ENCODE assay signal across 8 mouse cellular contexts in genomic region chr6:91683121-91683520, GRCm38 (mm10). TPM values are rescaled to one million over a fixed set of nuclear protein-coding genes. Genes with fewer than 3 reads are reported as not detected.
DNase-seq lines count a peak whose midpoint lies in the region; ATAC-seq and TF ChIP-seq lines count a peak whose summit lies in the region.

No protein-coding gene starts in this region.

- H3K79me2 ChIP-seq in macrophage (ENCODE audit: inconsistent target), result peaks cover 40% of the 10 kb centered on the region

- no peak overlapping the region; the same call in 1 of the 2 replicates for H3K4me3 ChIP-seq in forebrain, postnatal 0 days (ENCODE audit: low read depth, low read length)
- no peak overlapping the region for H3K4me3 ChIP-seq in intestine, postnatal 0 days (ENCODE audit: low read depth, low read length)
- no peak overlapping the region for H3K4me3 ChIP-seq in macrophage (ENCODE audit: inconsistent target)

- H3K4me2 ChIP-seq in forebrain, postnatal 0 days (ENCODE audit: low read depth), result peak overlapping the region; percentile 54
- peak overlapping the region; percentile 92 for H3K4me2 ChIP-seq in intestine, postnatal 0 days (replicated peaks; ENCODE audit: low read depth)

- H3K9me3 ChIP-seq in forebrain, postnatal 0 days (ENCODE audit: low read length), result no peaks in the 10 kb centered on the region
- no peaks in the 10 kb centered on the region for H3K9me3 ChIP-seq in intestine, postnatal 0 days (ENCODE audit: control insufficient read depth)

- TF ChIP-seq CTCF in forebrain, postnatal 0 days (IDR thresholded peaks at IDR 0.05; ENCODE audit: low read depth), result peak; percentile 29; the same call in 1 of the 2 replicates
- peak; percentile 56 for TF ChIP-seq CTCF in intestine, postnatal 0 days (IDR thresholded peaks at IDR 0.05; ENCODE audit: low read depth)

- no peak for ATAC-seq in forebrain, postnatal 0 days
- no peak for ATAC-seq in intestine, postnatal 0 days

- peak; percentile 16 to 47 for DNase-seq in CD8-positive naive resting alpha-beta T cell, adult 2 months (ENCODE audit: low read depth in 2 of 2, low spot score in 2 of 2)
- peak; percentile 59 for DNase-seq in T-cell, adult 2 months (ENCODE audit: low spot score)
- no peak for DNase-seq in forebrain, postnatal 0 days
- DNase-seq in spleen, postnatal 36 days (ENCODE audit: low spot score in 2 of 2), result peak; percentile 82 to 86
- DNase-seq in frontal cortex, postnatal 36 days (ENCODE audit: low spot score in 2 of 2), result no peak
- no peak for DNase-seq in left cerebral cortex, adult 8-10 months (ENCODE audit: low spot score in 2 of 2)

- H3K36me3 ChIP-seq in forebrain, postnatal 0 days (ENCODE audit: insufficient read depth), result no peaks in the 10 kb centered on the region
- no peaks in the 10 kb centered on the region for H3K36me3 ChIP-seq in intestine, postnatal 0 days (ENCODE audit: control insufficient read depth, insufficient read depth)
- 0 out of 2 replicates have a peak, but pooled peaks cover 5% of the 10 kb centered on the region for H3K36me3 ChIP-seq in macrophage (ENCODE audit: inconsistent target)

- H3K27me3 ChIP-seq in forebrain, postnatal 0 days (ENCODE audit: insufficient read depth, low read length), result no peaks in the 10 kb centered on the region
- no peaks in the 10 kb centered on the region for H3K27me3 ChIP-seq in intestine, postnatal 0 days (replicated peaks; ENCODE audit: control insufficient read depth, insufficient read depth, low read length)

- 48% methylated on average over 3 of the region's 3 CpGs for WGBS in forebrain, postnatal 0 days
- WGBS in intestine, postnatal 0 days, result 40% methylated on average over 3 of the region's 3 CpGs
- WGBS in macrophage (ENCODE audit: missing documents), result 4% methylated on average over 3 of the region's 3 CpGs

- H3K9ac ChIP-seq in forebrain, postnatal 0 days, result peak overlapping the region; percentile 97
- H3K9ac ChIP-seq in intestine, postnatal 0 days (ENCODE audit: low read depth, low read length), result no peak overlapping the region

- H3K4me1 ChIP-seq in forebrain, postnatal 0 days (ENCODE audit: insufficient read depth), result peaks cover 27% of the 10 kb centered on the region
- peaks cover 14% of the 10 kb centered on the region; the same call in 1 of the 2 replicates for H3K4me1 ChIP-seq in intestine, postnatal 0 days (replicated peaks; ENCODE audit: control insufficient read depth, insufficient read depth, low read length)

- peak overlapping the region; percentile 98 for H3K27ac ChIP-seq in forebrain, postnatal 0 days (ENCODE audit: low read depth, low read length)
- no peak overlapping the region for H3K27ac ChIP-seq in intestine, postnatal 0 days (ENCODE audit: low read depth, low read length)
- H3K27ac ChIP-seq in macrophage, result peak overlapping the region; percentile 97

RNA-seq across cellular contexts. Expression of gene Slc6a6, which starts 0.7 kb away (rescaled TPM):
- total RNA-seq in forebrain, postnatal 0 days (2014; rRNA removed), result 72.2 and 101 TPM in 2 replicates
- polyA plus RNA-seq in forebrain, postnatal 0 days (2015; fragmentation: Nextera tagmentation; extraction: Ambion mirVana), result 89.5 and 139 TPM in 2 replicates
- 109 and 127 TPM in 2 replicates for polyA plus RNA-seq in intestine, postnatal 0 days (2015; fragmentation: Nextera tagmentation; extraction: Ambion mirVana)
- 1,000 to 10,000 TPM in 22 of 26 experiments, 100 to 1,000 TPM in 4; 867 to 1,969 (median 1,342) TPM for total RNA-seq in macrophage (2018; cell fraction: chromatin; rRNA removed)
- total RNA-seq in macrophage (2018; cell fraction: cytosol; rRNA removed), result 100 to 1,000 TPM; 407 to 728 (median 545) TPM
- 1,000 to 10,000 TPM in 22 of 26 experiments, 100 to 1,000 TPM in 4; 893 to 1,549 (median 1,266) TPM for total RNA-seq in macrophage (2018; cell fraction: nucleus; rRNA removed)
- polyA plus RNA-seq in macrophage (2018), result 290 to 451 TPM (median 423 TPM) in 3 replicates
- 100 to 1,000 TPM; 154 to 181 (median 168) TPM for total RNA-seq in left cerebral cortex, adult 8-10 months (2022)

Comparison
In these comparisons a context has a peak if more than half of its experiments do, and no peak if none do; other contexts are left out.
1. DNase-seq: peak in CD8-positive naive resting alpha-beta T cell, adult 2 months (2 of 2), T-cell, adult 2 months (single experiment) and spleen, postnatal 36 days (2 of 2); none in forebrain, postnatal 0 days (single experiment), frontal cortex, postnatal 36 days (0 of 2) and left cerebral cortex, adult 8-10 months (0 of 2).